Mouse (Mus musculus): ENCODE data around the gene Vldlr. TPM values are rescaled to one million over a fixed set of nuclear protein-coding genes. Genes with fewer than 3 reads are reported as not detected.

Vldlr gene
- total RNA-seq, 2 experiments from 2014 or later = 0.76 TPM; not detected in 1

DNA sequence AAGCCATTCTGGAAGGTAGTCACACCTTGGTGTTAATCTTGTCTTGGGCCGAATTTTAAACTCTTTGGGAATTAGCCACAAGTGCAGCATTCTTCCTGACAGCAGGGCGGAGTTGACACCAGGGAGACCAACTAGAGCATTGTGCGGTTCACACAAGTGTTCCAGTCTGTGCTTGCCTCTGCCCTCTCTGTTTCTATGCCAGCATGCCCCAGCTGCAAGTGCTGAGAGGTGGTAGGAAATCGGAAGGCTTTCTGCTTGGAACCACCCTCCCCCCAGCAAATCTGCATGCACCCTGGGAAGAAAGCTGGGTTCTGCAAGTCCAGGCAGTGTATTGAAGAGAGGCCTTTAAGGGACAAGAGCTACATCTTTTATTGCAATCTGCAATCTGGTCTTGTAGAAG lies 10.8 kb downstream of the Vldlr start:
- no peak for ATAC-seq (replicated peaks; ENCODE audit: low FRiP score, poor library complexity, severe bottlenecking)

DNA sequence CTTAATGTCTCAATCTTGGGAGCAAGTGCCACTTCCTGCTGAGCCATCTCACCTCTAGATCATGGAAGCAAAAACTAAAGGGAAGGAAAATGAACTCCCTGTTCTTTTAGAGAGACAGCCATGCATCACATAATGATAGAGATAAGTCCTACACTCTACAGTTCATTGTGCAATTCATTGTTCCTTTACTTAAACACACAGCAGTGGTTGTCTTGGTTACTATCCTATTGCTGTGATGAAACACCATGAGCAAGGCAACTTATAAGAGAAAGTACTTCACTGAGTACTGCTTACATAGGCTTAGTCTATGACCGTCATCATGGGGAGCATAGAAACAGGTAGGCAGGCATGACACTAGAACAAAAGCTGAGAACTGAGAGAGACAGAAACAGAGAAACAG lies 12.0 kb downstream of the Vldlr start:
- ATAC-seq (replicated peaks; ENCODE audit: low FRiP score, poor library complexity, severe bottlenecking) = no peak

DNA sequence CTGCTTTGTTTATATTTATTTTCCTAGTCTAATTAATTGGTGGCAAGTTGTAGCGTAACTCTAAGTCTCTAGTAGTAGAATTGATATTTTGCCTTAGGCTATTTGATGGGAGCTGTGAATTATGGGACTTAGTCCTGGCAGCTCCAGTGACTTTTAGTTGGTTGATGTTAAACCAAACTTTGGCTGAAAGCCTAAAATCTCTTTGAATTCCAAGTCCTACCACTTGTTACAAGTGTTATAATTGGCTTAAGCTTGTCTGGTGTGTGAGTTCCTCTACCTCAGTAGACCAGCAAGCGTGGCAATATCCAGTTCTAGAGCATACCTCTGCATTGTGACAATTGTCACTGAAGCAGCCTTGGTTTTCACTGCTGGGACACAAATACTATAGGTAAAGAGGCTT lies 17.1 kb downstream of the Vldlr start:
- ATAC-seq (replicated peaks; ENCODE audit: low FRiP score, poor library complexity, severe bottlenecking) = no peak

DNA sequence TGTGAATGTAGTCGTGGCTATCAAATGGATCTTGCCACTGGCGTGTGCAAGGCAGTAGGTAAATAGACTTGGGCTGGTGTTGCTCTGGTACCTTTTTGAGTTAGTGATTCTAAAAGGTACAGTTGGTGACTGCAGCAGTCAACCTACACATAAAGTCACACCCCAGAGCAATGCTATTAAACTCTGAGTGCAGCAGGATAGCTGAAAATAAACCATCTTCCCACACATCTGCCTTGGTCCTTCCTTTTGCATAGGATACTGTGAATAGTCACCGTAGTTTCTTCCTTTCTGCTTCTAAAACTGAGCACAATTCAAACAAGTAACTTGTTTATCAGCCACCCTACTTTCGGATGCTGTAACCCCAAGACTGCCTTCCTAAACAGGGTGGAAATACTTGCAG lies 23.6 kb downstream of the Vldlr start:
- ATAC-seq (replicated peaks; ENCODE audit: low FRiP score, poor library complexity, severe bottlenecking) = no peak

DNA sequence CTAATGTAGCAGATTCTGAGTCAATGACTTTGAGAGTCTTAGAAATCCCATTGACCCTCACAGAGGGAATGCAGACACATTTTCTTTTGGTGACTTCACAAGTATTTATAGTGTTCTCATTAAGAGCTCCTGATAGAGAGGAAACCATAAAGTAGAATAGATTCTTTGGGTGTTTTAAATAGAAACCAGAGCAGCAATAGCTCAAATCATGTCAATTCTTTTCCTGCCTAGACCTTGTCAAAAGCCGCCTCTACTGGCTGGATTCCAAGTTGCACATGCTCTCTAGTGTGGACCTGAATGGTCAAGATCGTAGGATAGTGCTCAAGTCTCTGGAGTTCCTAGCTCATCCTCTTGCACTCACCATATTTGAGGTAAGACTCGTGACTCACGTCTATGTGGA lies 27.2 kb downstream of the Vldlr start:
- ATAC-seq (replicated peaks; ENCODE audit: low FRiP score, poor library complexity, severe bottlenecking) = no peak

DNA sequence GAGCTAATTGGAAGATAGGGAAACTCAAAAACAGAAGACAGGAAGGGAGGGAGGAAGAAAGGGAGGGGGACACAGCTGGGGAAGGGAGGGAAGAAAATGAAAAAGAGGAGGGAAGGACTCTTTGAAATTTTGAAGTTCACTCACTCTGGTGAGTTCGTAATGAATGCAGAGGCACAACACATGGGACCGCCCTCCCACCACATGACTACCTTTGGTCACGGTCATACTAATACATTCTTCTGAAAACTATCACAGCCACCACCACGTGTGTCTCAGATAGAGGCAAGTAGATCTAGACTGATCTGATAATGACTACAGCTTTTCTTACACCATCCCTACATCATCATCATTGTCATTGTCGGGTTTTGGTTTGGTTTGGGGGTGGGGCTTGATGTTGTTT lies 38.5 kb downstream of the Vldlr start:
- ATAC-seq (replicated peaks; ENCODE audit: low FRiP score, poor library complexity, severe bottlenecking) = no peak

DNA sequence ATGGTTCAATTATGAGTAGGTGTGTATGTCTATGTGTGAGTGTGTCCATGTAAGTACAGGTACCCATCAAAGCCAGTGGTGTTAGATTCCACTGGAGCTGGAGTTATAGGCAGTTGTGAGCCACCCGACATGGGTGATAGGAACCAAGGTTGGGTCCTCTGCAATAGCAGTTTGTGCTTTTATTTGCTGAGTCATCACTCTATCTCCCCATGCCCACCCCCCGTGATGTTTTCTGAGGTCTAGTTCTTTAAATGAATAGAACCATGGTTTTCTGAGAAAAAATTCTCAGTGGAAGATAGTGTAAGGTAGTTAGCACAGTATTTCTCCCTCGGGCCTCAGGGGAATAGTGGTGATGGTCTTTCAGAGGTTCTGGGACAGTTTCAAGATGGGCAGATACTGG lies 39.4 kb downstream of the Vldlr start:
- ATAC-seq (replicated peaks; ENCODE audit: low FRiP score, poor library complexity, severe bottlenecking) = no peak

DNA sequence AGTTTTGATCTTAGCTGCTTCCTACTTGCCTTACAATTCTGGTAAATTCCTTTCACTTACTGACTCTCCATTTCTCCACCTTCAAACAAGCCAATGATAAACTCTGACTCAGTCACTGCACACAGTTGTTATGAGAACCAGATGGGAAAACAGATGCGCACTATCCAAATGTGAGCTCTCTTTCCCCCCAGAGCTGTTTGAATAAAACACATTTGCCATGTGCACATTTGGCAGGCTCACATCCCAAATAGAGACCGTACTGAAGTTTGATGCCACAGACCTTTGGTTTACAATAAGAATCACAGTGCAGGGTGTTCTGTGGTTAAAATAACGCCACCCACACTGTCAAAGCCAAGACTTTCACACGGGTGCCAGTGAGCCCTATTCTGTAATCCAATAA lies 43.8 kb downstream of the Vldlr start:
- ATAC-seq (replicated peaks; ENCODE audit: low FRiP score, poor library complexity, severe bottlenecking) = no peak

DNA sequence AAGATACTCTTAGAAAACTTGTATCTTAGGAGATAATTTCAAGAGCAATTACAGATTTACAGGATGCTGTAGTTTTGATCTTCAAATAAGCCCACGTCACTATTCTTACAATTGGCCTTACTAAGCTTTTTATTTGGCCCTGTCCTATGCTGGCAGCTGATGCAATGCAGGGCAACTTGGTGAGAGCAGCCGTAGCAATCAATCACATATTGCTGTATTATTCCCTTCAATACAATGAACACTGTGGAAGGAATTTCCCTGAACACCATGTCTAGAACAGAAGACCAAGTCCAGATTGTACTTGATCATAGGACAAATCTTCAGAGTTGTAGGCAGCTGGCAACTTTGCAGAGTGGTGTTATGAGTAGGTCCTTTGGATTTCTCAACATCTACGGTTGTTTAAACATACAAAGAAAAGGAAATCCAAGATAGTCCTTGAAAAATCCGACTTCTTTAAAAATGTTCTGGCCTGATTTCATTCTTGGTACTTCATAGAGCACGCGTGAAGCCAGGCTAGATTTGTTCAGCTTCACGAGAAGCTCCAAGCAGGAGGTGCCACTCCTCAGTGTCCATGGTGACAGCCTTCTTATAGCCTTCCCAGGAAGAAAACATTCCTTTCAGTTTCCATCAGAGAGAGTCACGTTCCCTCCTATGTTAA lies 44.5 kb downstream of the Vldlr start:
- no peak for ATAC-seq (replicated peaks; ENCODE audit: low FRiP score, poor library complexity, severe bottlenecking)

DNA sequence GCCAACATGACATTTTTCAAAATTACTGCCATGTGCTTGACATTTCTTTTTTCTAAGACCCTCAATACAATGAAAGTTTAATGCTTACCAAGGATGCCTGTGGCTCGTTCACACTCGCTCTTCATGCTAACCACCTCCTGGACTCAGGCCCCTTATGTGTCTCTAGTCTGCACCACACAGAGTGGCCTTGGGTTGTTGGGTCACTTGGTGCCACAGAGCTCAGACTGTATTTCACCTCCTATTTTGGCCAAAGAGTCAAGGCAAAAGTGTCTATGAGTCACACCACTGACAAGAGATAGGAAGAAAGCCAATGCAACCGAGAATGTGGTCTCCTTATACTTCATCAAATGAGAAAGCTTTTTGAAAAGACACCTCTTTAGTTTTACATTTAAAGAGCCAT lies 45.9 kb downstream of the Vldlr start:
- ATAC-seq (replicated peaks; ENCODE audit: low FRiP score, poor library complexity, severe bottlenecking) = no peak

DNA sequence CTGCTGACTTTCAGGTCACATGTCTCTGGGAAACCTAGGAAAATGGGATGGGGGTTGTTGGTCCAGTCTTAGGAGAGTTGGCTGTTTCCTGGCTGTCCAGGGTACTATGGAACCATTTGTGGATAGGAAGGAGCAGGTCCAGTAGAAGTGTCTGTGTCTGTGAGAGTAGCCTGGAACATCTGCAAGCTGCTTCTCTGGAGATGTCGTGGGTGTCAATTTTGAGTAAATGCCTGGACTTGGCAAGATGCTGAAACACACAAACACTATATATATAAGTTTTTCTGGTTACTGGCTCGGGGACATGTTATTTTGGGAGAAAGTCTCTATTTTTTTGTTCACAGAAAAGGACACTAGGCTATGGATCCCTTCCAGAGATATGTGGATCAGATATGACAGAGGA lies 57.1 kb downstream of the Vldlr start:
- no peak for ATAC-seq (replicated peaks; ENCODE audit: low FRiP score, poor library complexity, severe bottlenecking)

DNA sequence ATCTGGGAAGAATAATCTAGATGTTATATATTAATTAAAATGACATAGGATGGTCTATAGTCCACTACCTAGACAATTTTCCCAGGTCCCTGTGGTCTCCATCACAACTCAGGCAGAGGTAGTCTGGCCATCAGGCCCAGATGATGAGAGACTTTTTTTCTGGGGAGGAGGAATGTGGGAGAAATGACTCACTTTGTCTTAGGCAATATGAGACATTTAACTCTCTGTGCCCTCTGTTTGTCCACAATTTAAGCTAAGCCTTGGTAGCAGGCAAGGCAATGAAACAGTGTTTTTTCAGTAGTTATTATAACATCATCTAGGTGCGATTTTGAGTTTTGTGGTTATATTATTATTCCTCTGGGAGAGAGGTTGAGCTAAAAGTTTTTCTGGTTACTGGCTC lies 58.1 kb downstream of the Vldlr start:
- no peak for ATAC-seq (replicated peaks; ENCODE audit: low FRiP score, poor library complexity, severe bottlenecking)

DNA sequence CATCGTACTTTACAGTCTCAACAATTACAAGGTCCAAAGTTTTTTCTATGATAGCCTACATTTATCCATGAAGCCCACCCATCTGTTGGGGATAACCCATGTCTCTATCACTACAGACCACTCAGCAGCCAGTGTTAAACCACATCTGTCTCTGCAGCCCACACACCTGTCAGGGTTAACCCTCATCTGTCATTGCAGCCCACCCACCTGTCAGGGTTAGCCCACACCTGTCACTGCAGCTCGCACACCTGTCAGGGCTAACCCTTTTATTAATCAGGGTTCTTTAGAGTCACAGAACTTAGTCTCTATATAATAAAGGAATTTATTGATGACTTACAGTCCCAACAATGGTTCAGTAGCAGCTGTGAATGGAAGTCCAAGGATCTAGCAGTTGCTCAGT lies 62.9 kb downstream of the Vldlr start:
- ATAC-seq (replicated peaks; ENCODE audit: low FRiP score, poor library complexity, severe bottlenecking) = no peak

Other genes starting within 250 kb of the Vldlr start
- gene Kcnv2, start 106.1 kb downstream of the Vldlr start, total RNA-seq (2015; ENCODE audit: low replicate concordance) = not detected in 2 replicates
- gene Kcnv2, start 106.1 kb downstream of the Vldlr start, total RNA-seq (2017; ENCODE audit: low replicate concordance) = not detected in 2 replicates
- 31.9 and 42.9 TPM in 2 replicates for gene Pum3, start 213.3 kb downstream of the Vldlr start, total RNA-seq (2015; ENCODE audit: low replicate concordance)
- 23.4 and 57.8 TPM in 2 replicates for gene Pum3, start 213.3 kb downstream of the Vldlr start, total RNA-seq (2017; ENCODE audit: low replicate concordance)